Mouse (Mus musculus): ENCODE results near the gene Edar. TPM values are rescaled to one million over a fixed set of nuclear protein-coding genes. Genes with fewer than 3 reads are reported as not detected.

Edar gene
- polyA plus RNA-seq, 1 experiment from 2014 or later, result 0.35 TPM

DNA sequence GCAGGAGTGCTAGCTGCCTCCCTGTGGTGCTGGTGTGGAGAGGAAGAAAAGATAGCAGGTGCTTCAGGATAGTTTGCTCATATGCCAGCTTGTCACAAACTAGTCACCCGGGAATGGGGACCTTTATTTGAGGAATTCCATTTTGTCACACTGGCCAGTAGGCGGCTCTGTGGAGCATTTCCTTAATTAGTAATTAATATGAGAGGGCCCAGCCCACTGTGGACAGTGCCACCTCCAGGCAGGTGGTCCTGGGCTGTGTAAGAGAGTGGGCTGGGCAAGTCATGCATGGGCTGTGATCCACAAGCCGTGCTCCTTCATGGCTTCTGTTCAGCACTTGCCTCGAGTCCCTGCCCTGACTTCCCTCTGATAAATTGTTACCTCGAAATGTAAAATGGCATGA is 26.7 kb downstream of the Edar start:
- Histone ChIP-seq H3K9ac (no peak overlapping the region), H3K9me3 (no peaks in the 10 kb centered on the region), H3K4me1 (peaks cover 30% of the 10 kb centered on the region), H3K27me3 (no peaks in the 10 kb centered on the region), H3K4me3 (no peak overlapping the region), H3K36me3 (no peaks in the 10 kb centered on the region), H3K4me2 (no peak overlapping the region), H3K27ac (no peak overlapping the region)
- WGBS, result 70% methylated on average over 5 of the region's 5 CpGs
- no peak for ATAC-seq (ENCODE audit: borderline replicate concordance, extremely low read depth, low FRiP score, low TSS enrichment)

DNA sequence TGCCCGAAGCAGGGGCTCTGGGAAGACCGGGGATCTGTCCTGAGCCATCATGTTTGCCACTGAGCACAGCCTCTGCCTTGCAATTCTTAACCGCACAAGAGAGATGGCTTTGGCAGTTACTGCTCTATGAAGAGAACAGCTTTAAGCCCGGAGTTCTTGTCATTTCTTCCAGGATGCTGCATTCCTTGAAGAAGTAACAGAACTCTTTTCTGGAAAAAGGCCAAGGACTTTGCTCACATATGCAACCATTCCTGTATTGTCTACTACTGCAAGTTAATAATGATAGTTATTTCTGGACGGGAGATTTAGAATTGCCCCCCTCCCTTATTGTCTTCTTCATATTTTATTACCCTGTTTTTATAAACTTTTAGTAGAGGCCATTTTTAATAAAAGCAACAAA is 30.8 kb downstream of the Edar start:
- Histone ChIP-seq H3K4me3 (no peak overlapping the region), H3K9me3 (no peaks in the 10 kb centered on the region), H3K27ac (no peak overlapping the region), H3K4me2 (no peak overlapping the region), H3K9ac (no peak overlapping the region), H3K27me3 (no peaks in the 10 kb centered on the region), H3K36me3 (no peaks in the 10 kb centered on the region), H3K4me1 (peaks cover 24% of the 10 kb centered on the region)
- WGBS, result 52% methylated on average over 5 of the region's 5 CpGs
- ATAC-seq (ENCODE audit: borderline replicate concordance, extremely low read depth, low FRiP score, low TSS enrichment), result 0 out of 2 replicates have a peak, but pooled peaks have one; percentile 40

DNA sequence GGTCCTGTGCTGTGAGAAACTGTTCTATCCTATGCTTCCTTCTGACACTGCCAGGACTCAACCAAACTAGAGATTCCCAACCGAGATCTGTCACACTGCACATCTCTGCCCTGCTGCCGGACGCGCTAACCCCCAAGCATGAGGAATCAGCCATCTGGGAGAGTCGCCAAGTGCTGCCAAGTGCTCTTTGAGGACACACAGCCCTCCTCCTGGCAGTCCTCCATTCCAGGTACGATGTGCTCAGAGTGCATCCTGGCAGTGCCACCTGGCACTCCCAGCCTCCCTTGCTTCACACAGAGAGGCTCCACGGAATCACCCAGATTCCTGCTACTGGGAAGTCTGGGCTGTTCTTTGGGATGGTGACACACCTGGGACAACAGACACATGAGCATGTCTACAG is 31.3 kb downstream of the Edar start:
- WGBS, result 53% methylated on average over 7 of the region's 7 CpGs
- ATAC-seq (ENCODE audit: borderline replicate concordance, extremely low read depth, low FRiP score, low TSS enrichment), result peak; percentile 14; the same call in 1 of the 2 replicates
- Histone ChIP-seq H3K27ac (no peak overlapping the region), H3K4me3 (no peak overlapping the region), H3K9ac (no peak overlapping the region), H3K4me1 (peaks cover 29% of the 10 kb centered on the region), H3K36me3 (no peaks in the 10 kb centered on the region), H3K27me3 (no peaks in the 10 kb centered on the region), H3K4me2 (no peak overlapping the region), H3K9me3 (no peaks in the 10 kb centered on the region)

DNA sequence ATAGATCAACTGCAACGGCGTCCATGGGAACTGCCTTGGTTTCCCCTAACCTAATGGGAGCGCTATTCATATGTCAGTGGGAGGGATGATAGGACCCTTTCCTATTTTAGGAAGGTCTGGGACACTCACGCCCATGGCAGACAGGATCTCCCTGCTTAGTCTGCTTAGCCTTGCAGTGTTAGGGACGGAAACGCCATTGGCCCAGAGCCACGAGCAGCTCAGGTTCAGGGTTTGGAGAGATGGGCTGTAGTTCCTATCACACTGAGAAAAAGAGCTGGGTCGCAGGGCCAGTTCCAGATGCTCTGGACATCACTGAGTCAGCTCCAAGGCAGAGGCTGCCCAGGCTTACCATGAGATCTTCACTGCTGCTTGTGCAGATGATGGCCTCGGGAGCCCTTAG is 32.5 kb downstream of the Edar start:
- no peak overlapping the region for H3K4me2 ChIP-seq
- 73% methylated on average over 9 of the region's 9 CpGs for WGBS
- ATAC-seq (ENCODE audit: borderline replicate concordance, extremely low read depth, low FRiP score, low TSS enrichment), result no peak
- no peak overlapping the region for H3K27ac ChIP-seq
- peaks cover 31% of the 10 kb centered on the region for H3K4me1 ChIP-seq
- H3K9me3 ChIP-seq, result no peaks in the 10 kb centered on the region
- H3K9ac ChIP-seq, result no peak overlapping the region
- no peaks in the 10 kb centered on the region for H3K27me3 ChIP-seq
- no peak overlapping the region for H3K4me3 ChIP-seq
- H3K36me3 ChIP-seq, result no peaks in the 10 kb centered on the region

DNA sequence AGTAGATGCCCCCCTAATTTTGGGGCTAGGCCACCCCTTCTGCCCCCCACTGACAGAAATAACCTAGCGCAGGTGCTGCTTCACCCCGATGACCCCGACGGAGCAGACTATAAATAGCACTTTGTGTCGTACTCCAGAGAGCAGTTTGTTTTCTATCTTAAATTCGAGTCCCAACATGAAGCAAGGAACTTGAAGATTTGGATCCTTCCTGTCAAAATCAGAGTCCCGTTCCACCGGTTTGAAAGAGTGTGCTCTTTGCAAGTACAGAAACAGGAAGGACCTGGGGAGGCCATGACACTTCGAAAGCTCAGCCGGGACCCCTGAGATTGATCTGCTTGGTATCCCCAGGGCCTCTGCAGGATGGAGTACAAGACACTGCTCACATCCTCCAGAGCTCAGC is 33.8 kb downstream of the Edar start:
- no peak overlapping the region for H3K27ac ChIP-seq
- no peak overlapping the region for H3K9ac ChIP-seq
- 55% methylated on average over 10 of the region's 10 CpGs for WGBS
- no peak for ATAC-seq (ENCODE audit: borderline replicate concordance, extremely low read depth, low FRiP score, low TSS enrichment)
- 0 out of 2 replicates have a peak overlapping the region, but pooled peaks have one; percentile 21 for H3K4me2 ChIP-seq
- no peak overlapping the region for H3K4me3 ChIP-seq
- H3K36me3 ChIP-seq, result no peaks in the 10 kb centered on the region
- H3K27me3 ChIP-seq, result no peaks in the 10 kb centered on the region
- no peaks in the 10 kb centered on the region for H3K9me3 ChIP-seq
- peaks cover 31% of the 10 kb centered on the region for H3K4me1 ChIP-seq

DNA sequence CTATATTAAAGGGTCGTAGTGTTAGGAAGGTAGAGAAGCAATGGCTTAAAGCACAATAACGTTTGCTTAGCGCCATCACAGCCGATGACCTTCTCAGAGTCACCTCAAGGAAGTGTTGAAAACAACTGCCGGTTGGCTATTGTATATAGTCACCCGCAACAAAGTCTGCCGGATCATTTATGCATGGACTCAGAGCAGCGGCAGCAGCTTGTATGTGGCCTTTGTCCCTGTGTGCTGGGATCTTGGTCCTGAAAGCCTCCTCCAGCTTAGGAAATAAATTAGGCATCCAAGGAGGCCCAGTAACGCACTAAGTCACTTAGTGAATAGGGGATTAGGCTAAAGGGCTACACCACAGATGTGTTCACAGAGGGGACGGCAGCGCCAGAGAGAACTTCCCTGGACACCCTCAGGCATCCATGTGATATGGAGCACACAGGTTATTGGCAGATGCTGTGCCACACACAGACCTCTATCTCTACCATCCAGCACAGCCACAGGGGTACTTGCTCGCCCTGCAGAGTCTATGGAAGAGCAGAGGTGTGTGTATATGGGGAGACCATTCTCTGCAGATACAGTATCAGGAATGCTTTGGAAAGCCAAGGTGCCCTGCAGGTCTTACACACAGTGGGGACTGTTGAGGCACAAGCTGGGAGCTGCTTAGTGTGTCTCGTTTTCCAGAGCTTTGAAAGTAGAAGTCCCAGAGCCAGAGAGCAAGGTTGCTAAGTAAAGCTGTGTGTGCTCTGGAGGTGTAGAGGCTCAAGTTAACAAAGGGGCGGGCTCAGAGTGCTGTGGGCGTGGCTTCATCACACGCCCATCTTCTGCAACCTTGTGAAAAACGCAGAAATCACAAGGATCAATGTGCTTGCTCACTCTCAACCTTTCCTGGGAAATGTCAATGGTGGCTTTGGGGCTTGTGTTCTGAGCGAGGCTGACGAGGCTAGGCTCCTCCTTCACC is 34.7 kb downstream of the Edar start:
- Histone ChIP-seq H3K27ac (no peak overlapping the region), H3K27me3 (no peaks in the 10 kb centered on the region)

DNA sequence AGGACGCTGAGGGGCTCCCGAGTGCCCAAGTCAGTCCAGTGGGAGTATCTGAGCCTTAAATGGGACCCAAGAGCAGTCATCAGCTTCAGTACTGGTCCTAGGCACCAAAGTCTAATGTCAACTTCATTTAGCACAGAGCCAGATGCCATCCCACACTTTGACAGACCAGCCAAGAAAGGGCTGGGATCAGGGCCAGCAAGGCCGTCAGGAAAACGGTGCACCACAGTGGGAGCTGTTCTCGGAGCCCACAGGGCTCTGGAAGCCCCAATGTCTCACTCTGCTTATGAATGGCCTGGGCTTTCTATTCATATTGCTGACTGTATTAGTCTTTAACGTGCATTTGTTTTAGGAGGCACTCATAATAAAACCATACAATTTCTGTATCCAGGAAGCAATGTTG is 36.2 kb downstream of the Edar start:
- ATAC-seq (ENCODE audit: borderline replicate concordance, extremely low read depth, low FRiP score, low TSS enrichment), result no peak
- Histone ChIP-seq H3K9me3 (no peaks in the 10 kb centered on the region), H3K4me1 (peaks cover 26% of the 10 kb centered on the region), H3K36me3 (no peaks in the 10 kb centered on the region), H3K4me3 (no peak overlapping the region), H3K4me2 (no peak overlapping the region), H3K9ac (no peak overlapping the region), H3K27me3 (no peaks in the 10 kb centered on the region), H3K27ac (no peak overlapping the region)
- 59% methylated on average over 6 of the region's 6 CpGs for WGBS

More for the DNA sequence above, 34.7 kb downstream of the Edar start:
- H3K9ac ChIP-seq, result no peak overlapping the region
- no peaks in the 10 kb centered on the region for H3K9me3 ChIP-seq
- peak overlapping the region; percentile 21; the same call in 1 of the 2 replicates for H3K4me2 ChIP-seq
- no peaks in the 10 kb centered on the region for H3K36me3 ChIP-seq
- peaks cover 31% of the 10 kb centered on the region for H3K4me1 ChIP-seq
- ATAC-seq (ENCODE audit: borderline replicate concordance, extremely low read depth, low FRiP score, low TSS enrichment), result no peak; the same call in 1 of the 2 replicates
- WGBS, result 50% methylated on average over 19 of the region's 19 CpGs
- H3K4me3 ChIP-seq, result no peak overlapping the region

DNA sequence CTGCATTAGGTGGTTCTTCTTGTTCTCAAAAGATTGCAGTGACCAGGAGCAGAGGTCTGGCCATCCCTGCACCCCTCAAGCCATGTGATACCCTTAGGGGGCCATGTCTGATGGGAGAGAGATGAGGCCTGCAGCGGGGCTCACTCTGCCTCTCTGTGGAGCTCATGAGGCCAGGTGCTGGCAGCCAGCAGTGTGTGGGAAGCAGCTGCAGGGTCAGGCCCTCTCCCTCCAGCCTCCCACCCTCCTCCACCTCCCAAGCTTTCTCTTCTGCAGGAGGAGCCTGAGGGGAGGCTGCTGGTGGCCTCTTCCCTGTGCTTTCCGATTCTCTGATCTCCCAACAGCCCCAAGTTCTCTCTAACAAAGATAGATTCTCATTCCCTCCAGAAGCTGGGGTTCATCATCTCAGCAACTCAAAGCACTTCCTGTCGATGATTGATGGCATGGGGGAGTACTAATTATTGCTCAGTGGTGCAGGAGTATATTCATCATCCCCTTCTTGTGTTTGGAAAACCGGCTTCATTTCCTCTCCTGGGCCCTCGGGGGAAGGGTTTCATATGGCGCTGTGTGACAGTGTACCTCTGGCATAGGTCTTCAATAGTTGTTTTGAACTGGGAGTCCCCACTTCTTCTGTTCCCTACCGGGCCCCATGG is 38.9 kb downstream of the Edar start:
- no peaks in the 10 kb centered on the region for H3K36me3 ChIP-seq
- 39% methylated on average over 7 of the region's 7 CpGs for WGBS
- no peak for ATAC-seq (ENCODE audit: borderline replicate concordance, extremely low read depth, low FRiP score, low TSS enrichment)
- no peaks in the 10 kb centered on the region for H3K27me3 ChIP-seq
- no peak overlapping the region for H3K27ac ChIP-seq
- H3K4me3 ChIP-seq, result no peak overlapping the region
- H3K9me3 ChIP-seq, result no peaks in the 10 kb centered on the region
- peaks cover 10% of the 10 kb centered on the region for H3K4me1 ChIP-seq
- no peak overlapping the region for H3K9ac ChIP-seq
- no peak overlapping the region for H3K4me2 ChIP-seq

DNA sequence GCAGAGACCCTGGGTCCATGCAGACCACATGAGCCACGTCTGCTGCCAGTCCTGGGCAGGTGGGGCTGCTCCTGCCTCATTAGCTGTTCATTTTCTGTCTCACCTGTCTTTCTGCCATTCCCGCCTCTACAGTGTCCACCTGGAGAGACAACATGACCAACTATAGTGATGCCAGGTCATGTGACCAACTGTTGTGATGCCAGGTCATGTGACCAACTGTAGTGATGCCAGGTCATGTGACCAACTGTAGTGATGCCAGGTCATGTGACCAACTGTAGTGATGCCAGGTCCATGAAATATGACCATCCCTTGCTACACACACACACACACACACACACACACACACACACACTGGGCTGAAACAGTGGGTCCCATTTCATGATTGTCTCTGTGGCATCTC is 41.9 kb downstream of the Edar start:
- H3K4me3 ChIP-seq, result no peak overlapping the region
- WGBS, result 80% methylated on average over 2 of the region's 2 CpGs
- ATAC-seq (ENCODE audit: borderline replicate concordance, extremely low read depth, low FRiP score, low TSS enrichment), result no peak

DNA sequence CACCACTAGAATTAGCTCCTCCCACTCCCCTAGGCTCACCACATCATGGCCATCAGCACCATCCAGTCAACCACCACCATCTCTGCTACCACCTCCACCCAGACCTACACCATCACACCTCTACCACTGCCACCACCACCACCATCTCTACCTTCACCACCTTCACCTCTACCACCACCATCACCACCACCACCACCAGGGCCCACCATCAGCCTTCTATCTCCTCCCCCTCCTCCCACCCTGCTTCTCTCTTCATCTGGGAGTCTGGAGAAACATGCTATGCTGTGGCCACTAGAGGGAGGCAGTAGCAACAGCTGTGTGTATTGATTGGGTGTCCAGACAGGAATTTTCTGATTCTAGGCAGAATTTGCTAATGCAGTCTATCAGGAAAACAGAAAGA is 47.9 kb downstream of the Edar start:
- ATAC-seq (ENCODE audit: borderline replicate concordance, extremely low read depth, low FRiP score, low TSS enrichment), result no peak; the same call in 1 of the 2 replicates
- H3K4me3 ChIP-seq, result no peak overlapping the region

More for the DNA sequence above, 41.9 kb downstream of the Edar start:
- Histone ChIP-seq H3K27ac (no peak overlapping the region), H3K27me3 (no peaks in the 10 kb centered on the region), H3K36me3 (no peaks in the 10 kb centered on the region), H3K4me1 (no peaks in the 10 kb centered on the region), H3K9ac (no peak overlapping the region), H3K4me2 (no peak overlapping the region), H3K9me3 (no peaks in the 10 kb centered on the region)

DNA sequence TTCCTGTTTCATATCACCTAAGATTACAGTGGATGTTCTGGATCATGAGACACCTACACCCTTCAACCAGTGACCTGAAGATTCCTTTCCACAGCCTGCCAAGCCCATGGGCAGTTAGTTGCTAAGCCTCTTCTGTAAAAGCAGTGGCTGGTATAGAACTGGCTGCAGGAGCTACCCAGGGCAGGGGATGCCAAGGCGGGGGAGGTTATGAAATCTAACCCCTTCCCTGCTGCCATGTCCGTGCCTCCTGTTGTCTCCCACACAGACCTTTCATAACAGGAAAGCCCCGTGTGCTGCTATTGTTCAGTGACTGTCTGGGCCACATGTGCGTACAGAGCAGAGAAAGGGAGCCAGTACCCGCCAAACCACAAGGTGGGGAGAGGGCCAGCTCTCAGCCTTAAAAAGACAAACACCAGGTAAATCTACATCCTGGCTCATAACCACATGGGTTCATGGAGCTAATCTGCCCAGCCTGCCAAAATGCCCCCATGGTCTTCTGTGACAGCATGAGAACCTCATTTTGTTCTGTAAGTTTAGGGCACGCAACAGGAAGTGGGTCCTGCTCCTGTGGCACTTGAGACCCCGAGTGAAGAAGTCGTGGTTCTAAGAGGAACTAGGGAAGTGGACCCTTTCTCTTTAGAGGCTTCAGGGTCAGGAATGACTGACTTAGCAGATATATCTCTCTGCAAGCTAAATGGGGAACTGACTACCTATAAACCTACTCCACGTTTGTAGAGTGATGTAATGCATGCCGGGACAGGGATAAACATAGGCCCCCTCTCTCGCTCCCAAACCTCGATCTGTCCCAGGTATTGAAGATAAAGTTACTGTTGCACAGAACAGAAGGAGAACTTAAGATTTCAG is 50.4 kb downstream of the Edar start:
- Histone ChIP-seq H3K36me3 (no peaks in the 10 kb centered on the region), H3K4me1 (no peaks in the 10 kb centered on the region), H3K27ac (no peak overlapping the region), H3K27me3 (no peaks in the 10 kb centered on the region), H3K4me3 (no peak overlapping the region), H3K9me3 (no peaks in the 10 kb centered on the region), H3K9ac (no peak overlapping the region), H3K4me2 (no peak overlapping the region)
- ATAC-seq (ENCODE audit: borderline replicate concordance, extremely low read depth, low FRiP score, low TSS enrichment), result no peak
- 50% methylated on average over 12 of the region's 12 CpGs for WGBS

More for the DNA sequence above, 47.9 kb downstream of the Edar start:
- H3K9ac ChIP-seq, result no peak overlapping the region
- H3K27me3 ChIP-seq, result no peaks in the 10 kb centered on the region
- H3K36me3 ChIP-seq, result no peaks in the 10 kb centered on the region
- H3K27ac ChIP-seq, result no peak overlapping the region
- no peaks in the 10 kb centered on the region for H3K4me1 ChIP-seq
- no peaks in the 10 kb centered on the region for H3K9me3 ChIP-seq
- no peak overlapping the region for H3K4me2 ChIP-seq

Data from lung, embryonic 15.5 days (tissue).